Mouse (Mus musculus) forebrain, embryonic 10.5 days (tissue): Measurements from ENCODE around the gene Mtss1l. TPM values are rescaled to one million over a fixed set of nuclear protein-coding genes. Genes with fewer than 3 reads are reported as not detected.

Experiments used
- DNase-seq: peaks from one replicate; pipeline ENCODE4 v3.0.0-alpha.2; 2017; ENCODE audit warnings: low spot score; ENCODE audit errors: extremely low spot score
- H3K27ac ChIP-seq: fragments of 300-500 bp; sonication (generic); 2 replicates; pipeline ENCODE4 v1.5.1; 2016; ENCODE audit warnings: mild to moderate bottlenecking
- H3K27me3 ChIP-seq: fragments of 300-500 bp; sonication (generic); 2 replicates; pipeline ENCODE4 v1.6.1; 2016; ENCODE audit warnings: mild to moderate bottlenecking; ENCODE audit not compliant: poor library complexity, severe bottlenecking
- H3K36me3 ChIP-seq: fragments of 300-500 bp; sonication (generic); replicated peaks from 2 replicates; pipeline ENCODE4 v1.6.1; 2016; ENCODE audit warnings: mild to moderate bottlenecking, moderate library complexity
- H3K4me1 ChIP-seq: fragments of 300-500 bp; sonication (generic); 2 replicates; pipeline ENCODE4 v1.6.1; 2016
- H3K4me3 ChIP-seq: fragments of 300-500 bp; sonication (generic); 2 replicates; pipeline ENCODE4 v1.5.1; 2016; ENCODE audit warnings: mild to moderate bottlenecking, moderate library complexity
- H3K9me3 ChIP-seq: fragments of 300-500 bp; sonication (generic); 2 replicates; pipeline ENCODE4 v1.6.1; 2016; ENCODE audit warnings: mild to moderate bottlenecking, moderate library complexity
- WGBS: fragments of 180-500 bp; shearing (Covaris S2); methylation state at CpG from one replicate; pipeline ENCODE4 v1.1.7; 2016; 5-methylcytosine and 5-hydroxymethylcytosine counted together
- polyA plus RNA-seq: library from polyadenylated mRNA; unstranded; fragments of >200 nt; fragmentation: Nextera tagmentation; extraction: Ambion mirVana; gene quantifications from 2 replicates; pipeline ENCODE4 v1.2.1, GENCODE M21; 2016

Mtss1l gene
- polyA plus RNA-seq, 1 experiment from 2014 or later = 5.6 TPM

- H3K27ac ChIP-seq = no peak overlapping the region
- peaks cover 59% of the 10 kb centered on the region for H3K36me3 ChIP-seq
- DNase-seq = no peak
- no peaks in the 10 kb centered on the region for H3K27me3 ChIP-seq
- WGBS = 86% methylated on average over 5 of the region's 5 CpGs
- no peak overlapping the region for H3K4me3 ChIP-seq
- H3K9me3 ChIP-seq = no peaks in the 10 kb centered on the region
- H3K4me1 ChIP-seq = peaks cover 12% of the 10 kb centered on the region
Observed at GRCm38 (mm10) chr8:110697571-110697970, 23.7 kb upstream of the Mtss1l start.

GRCm38 (mm10) chr8:110698098-110698497 lies 23.2 kb upstream of the Mtss1l start:
- Histone ChIP-seq H3K4me1 (peaks cover 18% of the 10 kb centered on the region), H3K27me3 (no peaks in the 10 kb centered on the region), H3K27ac (no peak overlapping the region), H3K9me3 (no peaks in the 10 kb centered on the region), H3K4me3 (no peak overlapping the region), H3K36me3 (peaks cover 56% of the 10 kb centered on the region)
- 83% methylated on average over 1 of the region's 1 CpGs for WGBS
- no peak for DNase-seq

GRCm38 (mm10) chr8:110699501-110699900 lies 21.8 kb upstream of the Mtss1l start:
- no peak for DNase-seq
- WGBS = 90% methylated on average over 7 of the region's 7 CpGs
- Histone ChIP-seq H3K4me3 (no peak overlapping the region), H3K36me3 (peaks cover 56% of the 10 kb centered on the region), H3K27me3 (no peaks in the 10 kb centered on the region), H3K4me1 (peaks cover 20% of the 10 kb centered on the region), H3K27ac (no peak overlapping the region), H3K9me3 (no peaks in the 10 kb centered on the region)

GRCm38 (mm10) chr8:110700561-110700960 lies 20.7 kb upstream of the Mtss1l start:
- Histone ChIP-seq H3K36me3 (peaks cover 58% of the 10 kb centered on the region), H3K4me3 (no peak overlapping the region), H3K27ac (no peak overlapping the region), H3K27me3 (no peaks in the 10 kb centered on the region), H3K9me3 (no peaks in the 10 kb centered on the region), H3K4me1 (peaks cover 17% of the 10 kb centered on the region)
- no peak for DNase-seq
- 92% methylated on average over 2 of the region's 2 CpGs for WGBS

- H3K27me3 ChIP-seq = no peaks in the 10 kb centered on the region
- no peaks in the 10 kb centered on the region for H3K9me3 ChIP-seq
- H3K36me3 ChIP-seq = peaks cover 43% of the 10 kb centered on the region
- WGBS = 59% methylated on average over 9 of the region's 9 CpGs
- no peak overlapping the region for H3K27ac ChIP-seq
- H3K4me1 ChIP-seq = peaks cover 17% of the 10 kb centered on the region
- no peak for DNase-seq
- no peak overlapping the region for H3K4me3 ChIP-seq
Observed at GRCm38 (mm10) chr8:110702636-110703459, 18.4 kb upstream of the Mtss1l start.

- H3K36me3 ChIP-seq = peaks cover 45% of the 10 kb centered on the region
- H3K27me3 ChIP-seq = no peaks in the 10 kb centered on the region
- no peak overlapping the region for H3K27ac ChIP-seq
- DNase-seq = no peak
- 90% methylated on average over 9 of the region's 9 CpGs for WGBS
- H3K4me1 ChIP-seq = peaks cover 17% of the 10 kb centered on the region
- no peaks in the 10 kb centered on the region for H3K9me3 ChIP-seq
- H3K4me3 ChIP-seq = no peak overlapping the region
Observed at GRCm38 (mm10) chr8:110703460-110704061, 17.7 kb upstream of the Mtss1l start.

GRCm38 (mm10) chr8:110704103-110704502 lies 17.2 kb upstream of the Mtss1l start:
- Histone ChIP-seq H3K27ac (no peak overlapping the region), H3K27me3 (no peaks in the 10 kb centered on the region), H3K4me1 (peaks cover 17% of the 10 kb centered on the region), H3K4me3 (no peak overlapping the region), H3K36me3 (peaks cover 48% of the 10 kb centered on the region), H3K9me3 (no peaks in the 10 kb centered on the region)
- WGBS = 86% methylated on average over 3 of the region's 3 CpGs
- DNase-seq = no peak

- no peak overlapping the region for H3K4me3 ChIP-seq
- no peak overlapping the region for H3K27ac ChIP-seq
- H3K27me3 ChIP-seq = no peaks in the 10 kb centered on the region
- H3K9me3 ChIP-seq = no peaks in the 10 kb centered on the region
- WGBS = 81% methylated on average over 14 of the region's 14 CpGs
- peaks cover 52% of the 10 kb centered on the region for H3K36me3 ChIP-seq
- DNase-seq = no peak
- peaks cover 20% of the 10 kb centered on the region for H3K4me1 ChIP-seq
Observed at GRCm38 (mm10) chr8:110705391-110706287, 15.6 kb upstream of the Mtss1l start.

GRCm38 (mm10) chr8:110706288-110706870 lies 14.9 kb upstream of the Mtss1l start:
- Histone ChIP-seq H3K27me3 (no peaks in the 10 kb centered on the region), H3K9me3 (no peaks in the 10 kb centered on the region), H3K36me3 (peaks cover 52% of the 10 kb centered on the region), H3K27ac (no peak overlapping the region), H3K4me3 (no peak overlapping the region), H3K4me1 (peaks cover 20% of the 10 kb centered on the region)
- DNase-seq = no peak
- 88% methylated on average over 3 of the region's 3 CpGs for WGBS

- Histone ChIP-seq H3K4me1 (peaks cover 4% of the 10 kb centered on the region), H3K9me3 (no peaks in the 10 kb centered on the region), H3K36me3 (peaks cover 59% of the 10 kb centered on the region), H3K27ac (no peak overlapping the region), H3K27me3 (no peaks in the 10 kb centered on the region), H3K4me3 (no peak overlapping the region)
- DNase-seq = no peak
- WGBS = 89% methylated on average over 11 of the region's 11 CpGs
Observed at GRCm38 (mm10) chr8:110708429-110708828, 12.8 kb upstream of the Mtss1l start.

- no peak overlapping the region; the same call in 1 of the 2 replicates for H3K27ac ChIP-seq
- no peaks in the 10 kb centered on the region for H3K9me3 ChIP-seq
- H3K4me3 ChIP-seq = no peak overlapping the region
- H3K27me3 ChIP-seq = no peaks in the 10 kb centered on the region
- WGBS = 80% methylated on average over 3 of the region's 3 CpGs
- H3K36me3 ChIP-seq = peaks cover 67% of the 10 kb centered on the region
- no peak for DNase-seq
- H3K4me1 ChIP-seq = peaks cover 9% of the 10 kb centered on the region
Observed at GRCm38 (mm10) chr8:110710593-110710992, 10.7 kb upstream of the Mtss1l start.

GRCm38 (mm10) chr8:110711271-110711934 lies 9.9 kb upstream of the Mtss1l start:
- Histone ChIP-seq H3K27me3 (no peaks in the 10 kb centered on the region), H3K4me1 (peaks cover 16% of the 10 kb centered on the region), H3K4me3 (no peak overlapping the region), H3K27ac (no peak overlapping the region), H3K36me3 (peaks cover 73% of the 10 kb centered on the region), H3K9me3 (no peaks in the 10 kb centered on the region)
- WGBS = 83% methylated on average over 13 of the region's 13 CpGs
- no peak for DNase-seq
